In the genomic region with DNA sequence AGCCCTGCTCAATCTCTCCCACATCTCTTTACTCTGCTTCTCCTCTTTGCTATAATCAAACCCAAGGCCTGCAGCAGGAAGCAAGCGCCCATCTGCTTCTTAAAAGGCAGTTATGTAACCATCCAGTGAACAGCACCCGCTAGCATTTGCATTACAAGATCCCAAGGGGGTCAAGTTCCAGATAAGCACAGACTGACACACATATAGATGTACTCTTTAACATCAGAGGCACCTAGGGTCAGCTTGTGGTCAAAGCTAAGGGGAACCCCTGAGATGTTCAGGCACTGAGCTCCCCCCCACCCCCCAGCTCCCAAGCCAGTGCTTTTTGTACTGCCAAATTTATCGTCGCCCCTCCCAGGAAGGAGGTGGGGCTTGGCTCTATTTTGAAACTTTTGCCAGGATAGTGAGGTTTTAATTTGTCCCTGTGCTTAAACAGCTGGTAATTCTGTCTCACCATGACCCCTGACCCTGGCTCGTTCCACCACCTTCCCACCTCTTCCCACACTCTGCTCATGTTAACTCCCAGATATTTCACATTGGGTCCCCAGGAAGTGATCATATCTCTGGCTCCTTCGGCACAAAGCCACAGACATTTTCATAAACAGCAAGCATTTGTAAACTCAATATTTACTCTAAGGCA, we compare ENCODE assay signal across 8 mouse cellular contexts. TPM values are rescaled to one million over a fixed set of nuclear protein-coding genes. Genes with fewer than 3 reads are reported as not detected.
A peak's percentile ranks its signal among the peaks of the same experiment; 100 is the strongest.
DNase-seq lines count a peak whose midpoint lies in the region; ATAC-seq lines count a peak whose summit lies in the region.

No protein-coding gene starts in this region.

- H3K4me2 ChIP-seq in lung, embryonic 15.5 days, result peak overlapping the region; percentile 15
- no peak overlapping the region for H3K4me2 ChIP-seq in midbrain, embryonic 14.5 days (ENCODE audit: low read length)

- no peaks in the 10 kb centered on the region for H3K9me3 ChIP-seq in lung, embryonic 15.5 days
- no peaks in the 10 kb centered on the region for H3K9me3 ChIP-seq in midbrain, embryonic 14.5 days (ENCODE audit: control insufficient read depth, low read length)

- no peaks in the 10 kb centered on the region for H3K36me3 ChIP-seq in lung, embryonic 15.5 days
- no peaks in the 10 kb centered on the region; the same call in 1 of the 2 replicates for H3K36me3 ChIP-seq in splenic B cell, adult 2 months (ENCODE audit: control insufficient read depth, insufficient read depth, low read length, poor library complexity, severe bottlenecking)
- H3K36me3 ChIP-seq in midbrain, embryonic 14.5 days (ENCODE audit: control insufficient read depth, insufficient read depth, low read length), result no peaks in the 10 kb centered on the region

- no peak overlapping the region for H3K9ac ChIP-seq in lung, embryonic 15.5 days
- H3K9ac ChIP-seq in midbrain, embryonic 14.5 days (replicated peaks; ENCODE audit: low read length), result no peak overlapping the region

- peak; percentile 55 for DNase-seq in urinary bladder, postnatal 14 days (ENCODE audit: low spot score)
- DNase-seq in urinary bladder, adult 2 months (ENCODE audit: low spot score), result no peak
- peak; percentile 20 to 43 for DNase-seq in frontal cortex, postnatal 14 days (ENCODE audit: low spot score in 2 of 2)
- peak; percentile 69 to 85 for DNase-seq in layer of hippocampus, adult 18-20 months (ENCODE audit: low spot score in 2 of 2)
- DNase-seq in splenic B cell, adult 2 months (ENCODE audit: low read depth, low spot score), result peak; percentile 78
- DNase-seq in cerebellum, adult 9-10 months, result no peak
- DNase-seq in midbrain, embryonic 14.5 days, result no peak

- peaks cover 56% of the 10 kb centered on the region for H3K4me1 ChIP-seq in lung, embryonic 15.5 days
- H3K4me1 ChIP-seq in midbrain, embryonic 14.5 days (ENCODE audit: control insufficient read depth, insufficient read depth, low read length), result no peaks in the 10 kb centered on the region

- 21% methylated on average over 6 of the region's 6 CpGs for WGBS in lung, embryonic 15.5 days
- WGBS in midbrain, embryonic 14.5 days, result 82% methylated on average over 6 of the region's 6 CpGs

- no peaks in the 10 kb centered on the region for H3K27me3 ChIP-seq in lung, embryonic 15.5 days
- H3K27me3 ChIP-seq in splenic B cell, adult 2 months (ENCODE audit: control insufficient read depth, insufficient read depth, low read length, poor library complexity, severe bottlenecking), result no peaks in the 10 kb centered on the region
- H3K27me3 ChIP-seq in midbrain, embryonic 14.5 days (ENCODE audit: control insufficient read depth, insufficient read depth, low read length), result no peaks in the 10 kb centered on the region

- H3K27ac ChIP-seq in lung, embryonic 15.5 days, result peak overlapping the region; percentile 66
- no peak overlapping the region for H3K27ac ChIP-seq in midbrain, embryonic 14.5 days (replicated peaks; ENCODE audit: low read depth, low read length)

- ATAC-seq in lung, embryonic 15.5 days (ENCODE audit: borderline replicate concordance, extremely low read depth, low FRiP score, low TSS enrichment), result peak; percentile 71
- ATAC-seq in midbrain, embryonic 14.5 days (ENCODE audit: low FRiP score, low TSS enrichment), result no peak

- H3K4me3 ChIP-seq in lung, embryonic 15.5 days, result no peak overlapping the region; the same call in 1 of the 2 replicates
- H3K4me3 ChIP-seq in midbrain, embryonic 14.5 days (replicated peaks; ENCODE audit: low read depth, low read length), result no peak overlapping the region

RNA-seq across cellular contexts. Expression of a gene that starts 7.1 kb away (rescaled TPM):
- polyA plus RNA-seq in urinary bladder, adult 2 months (2012; rRNA removed), result 663 and 712 TPM in 2 replicates
- total RNA-seq in layer of hippocampus, adult 18-20 months (2021), result 100 to 1,000 TPM; 136 to 161 TPM
- polyA plus RNA-seq in lung, embryonic 15.5 days (2015; fragmentation: Nextera tagmentation; extraction: Ambion mirVana), result 319 and 330 TPM in 2 replicates
- polyA plus RNA-seq in midbrain, embryonic 14.5 days (2014; fragmentation: Nextera tagmentation; extraction: Ambion mirVana), result 41.8 and 64.1 TPM in 2 replicates

RNA-seq across cellular contexts. Expression of a gene that starts 32.2 kb away (rescaled TPM):
- polyA plus RNA-seq in urinary bladder, adult 2 months (2012; rRNA removed), result 10.6 and 12.8 TPM in 2 replicates
- 1 to 10 TPM; 6.1 to 6.8 TPM for total RNA-seq in layer of hippocampus, adult 18-20 months (2021)
- polyA plus RNA-seq in lung, embryonic 15.5 days (2015; fragmentation: Nextera tagmentation; extraction: Ambion mirVana), result 2.5 and 2.9 TPM in 2 replicates
- 1.2 and 1.7 TPM in 2 replicates for polyA plus RNA-seq in midbrain, embryonic 14.5 days (2014; fragmentation: Nextera tagmentation; extraction: Ambion mirVana)

RNA-seq across cellular contexts. Expression of a gene that starts 40.8 kb away (rescaled TPM):
- 79.3 and 93.5 TPM in 2 replicates for polyA plus RNA-seq in urinary bladder, adult 2 months (2012; rRNA removed)
- 10 to 100 TPM; 59.6 to 63.1 TPM for total RNA-seq in layer of hippocampus, adult 18-20 months (2021)
- 48.2 and 49.2 TPM in 2 replicates for polyA plus RNA-seq in lung, embryonic 15.5 days (2015; fragmentation: Nextera tagmentation; extraction: Ambion mirVana)
- polyA plus RNA-seq in midbrain, embryonic 14.5 days (2014; fragmentation: Nextera tagmentation; extraction: Ambion mirVana), result 58.3 and 68.8 TPM in 2 replicates

RNA-seq across cellular contexts. Expression of a gene that starts 41.2 kb away (rescaled TPM):
- polyA plus RNA-seq in urinary bladder, adult 2 months (2012; rRNA removed), result 9.4 and 12.0 TPM in 2 replicates
- 10 to 100 TPM; 17.0 to 19.6 TPM for total RNA-seq in layer of hippocampus, adult 18-20 months (2021)
- polyA plus RNA-seq in lung, embryonic 15.5 days (2015; fragmentation: Nextera tagmentation; extraction: Ambion mirVana), result 1.1 and 1.5 TPM in 2 replicates
- polyA plus RNA-seq in midbrain, embryonic 14.5 days (2014; fragmentation: Nextera tagmentation; extraction: Ambion mirVana), result 6.8 and 6.9 TPM in 2 replicates

RNA-seq across cellular contexts. Expression of a gene that starts 41.2 kb away (rescaled TPM):
- 0.34 TPM in 1 of 2 replicates, not detected in the other for polyA plus RNA-seq in urinary bladder, adult 2 months (2012; rRNA removed)
- not detected for total RNA-seq in layer of hippocampus, adult 18-20 months (2021)
- not detected in 2 replicates for polyA plus RNA-seq in lung, embryonic 15.5 days (2015; fragmentation: Nextera tagmentation; extraction: Ambion mirVana)
- not detected in 2 replicates for polyA plus RNA-seq in midbrain, embryonic 14.5 days (2014; fragmentation: Nextera tagmentation; extraction: Ambion mirVana)

Comparison
In these comparisons a context has a peak if more than half of its experiments do, and no peak if none do; other contexts are left out.
1. DNase-seq: peak in urinary bladder, postnatal 14 days (single experiment), frontal cortex, postnatal 14 days (2 of 2), layer of hippocampus, adult 18-20 months (2 of 2) and splenic B cell, adult 2 months (single experiment); none in urinary bladder, adult 2 months (single experiment), cerebellum, adult 9-10 months (single experiment) and midbrain, embryonic 14.5 days (single experiment).